Mouse (Mus musculus) cerebellum, postnatal 14 days (tissue): Measurements from ENCODE around the gene Golga2.
A peak's percentile ranks its signal among the peaks of the same experiment; 100 is the strongest.

Experiments
- DNase-seq, 2 experiments: peaks; one replicate each; pipeline ENCODE4 v3.0.0; 2021; ENCODE audit warnings: mixed read lengths in 2 of 2

Gene Golga2

GRCm38 (mm10) chr2:32318709-32319585, 31.8 kb downstream of the Golga2 start:
- no peak for DNase-seq

- no peak for DNase-seq
These were observed 32.7 kb downstream of the Golga2 start for GRCm38 (mm10) chr2:32319586-32320580.

- DNase-seq: no peak
These were observed 33.5 kb downstream of the Golga2 start for GRCm38 (mm10) chr2:32320721-32321120.

- no peak for DNase-seq
These were observed 34.6 kb downstream of the Golga2 start for GRCm38 (mm10) chr2:32321591-32322298.

- no peak for DNase-seq
These were observed 35.9 kb downstream of the Golga2 start for GRCm38 (mm10) chr2:32322754-32323741.

GRCm38 (mm10) chr2:32324322-32324721, 37.1 kb downstream of the Golga2 start:
- DNase-seq: no peak

GRCm38 (mm10) chr2:32325342-32325741, 38.2 kb downstream of the Golga2 start:
- no peak for DNase-seq

- DNase-seq: no peak
These were observed 40.0 kb downstream of the Golga2 start for GRCm38 (mm10) chr2:32327200-32327599.

- DNase-seq: no peak
These were observed 41.8 kb downstream of the Golga2 start for GRCm38 (mm10) chr2:32328911-32329460.

GRCm38 (mm10) chr2:32329531-32329930, 42.3 kb downstream of the Golga2 start:
- no peak for DNase-seq

GRCm38 (mm10) chr2:32332159-32332558, 45.0 kb downstream of the Golga2 start:
- no peak for DNase-seq

- no peak for DNase-seq
These were observed 48.7 kb downstream of the Golga2 start for GRCm38 (mm10) chr2:32335888-32336287.

- DNase-seq: no peak
These were observed 52.9 kb downstream of the Golga2 start for GRCm38 (mm10) chr2:32339912-32340642.

GRCm38 (mm10) chr2:32340836-32341633, 53.9 kb downstream of the Golga2 start:
- DNase-seq: no peak

- DNase-seq: no peak
These were observed 54.4 kb downstream of the Golga2 start for GRCm38 (mm10) chr2:32341634-32341939.

- DNase-seq: no peak
These were observed 54.9 kb downstream of the Golga2 start for GRCm38 (mm10) chr2:32342039-32342438.

- peak; percentile 57 to 75 for DNase-seq
These were observed 55.6 kb downstream of the Golga2 start for GRCm38 (mm10) chr2:32342539-32343350.

- DNase-seq: peak in 1 of 2 experiments; percentile 58
These were observed 56.1 kb downstream of the Golga2 start for GRCm38 (mm10) chr2:32343351-32343671.

- DNase-seq: peak; percentile 89 to 97
These were observed 56.9 kb downstream of the Golga2 start for GRCm38 (mm10) chr2:32344056-32344455.
